Mouse (Mus musculus) embryonic facial prominence, embryonic 14.5 days (tissue): ENCODE measurements around the gene Slc16a3. TPM values are rescaled to one million over a fixed set of nuclear protein-coding genes. Genes with fewer than 3 reads are reported as not detected.

Experiments
- ATAC-seq: fragments of 200-750 bp; cut with Nextera tagmentation; 2 replicates; pipeline ENCODE4 v1.8.0; 2017; ENCODE audit warnings: low read depth, moderate number of reproducible peaks, moderate TSS enrichment
- DNase-seq: peaks from one replicate; pipeline ENCODE4 v3.0.0-alpha.2; 2015; ENCODE audit warnings: low spot score
- H3K27ac ChIP-seq: fragments of 300-500 bp; sonication (generic); replicated peaks from 2 replicates; pipeline ENCODE4 v1.5.1; 2014; ENCODE audit warnings: low read depth, mild to moderate bottlenecking, low read length, moderate library complexity
- H3K27me3 ChIP-seq: fragments of 300-500 bp; sonication (generic); replicated peaks from 2 replicates; pipeline ENCODE4 v1.6.1; 2014; ENCODE audit warnings: low read length; ENCODE audit not compliant: control insufficient read depth, insufficient read depth
- H3K36me3 ChIP-seq: fragments of 300-500 bp; sonication (generic); 2 replicates; pipeline ENCODE4 v1.6.1; 2014; ENCODE audit warnings: low read length, mixed read lengths; ENCODE audit not compliant: control insufficient read depth, insufficient read depth
- H3K4me1 ChIP-seq: fragments of 300-500 bp; sonication (generic); 2 replicates; pipeline ENCODE4 v1.6.1; 2014; ENCODE audit warnings: antibody characterized with exemption, low read length; ENCODE audit not compliant: control insufficient read depth, insufficient read depth
- H3K4me2 ChIP-seq: fragments of 300-500 bp; sonication (generic); 2 replicates; pipeline ENCODE4 v1.6.1; 2014; ENCODE audit warnings: low read depth, mild to moderate bottlenecking, low read length, moderate library complexity, mixed read lengths
- H3K4me3 ChIP-seq: fragments of 300-500 bp; sonication (generic); 2 replicates; pipeline ENCODE4 v1.5.1; 2014; ENCODE audit warnings: low read depth, mild to moderate bottlenecking, low read length
- H3K9ac ChIP-seq: fragments of 300-500 bp; sonication (generic); 2 replicates; pipeline ENCODE4 v1.6.1; 2014; ENCODE audit warnings: low read depth, mild to moderate bottlenecking, low read length, moderate library complexity, mixed read lengths
- H3K9me3 ChIP-seq: fragments of 300-500 bp; sonication (generic); 2 replicates; pipeline ENCODE4 v1.6.1; 2016; ENCODE audit warnings: low read length; ENCODE audit not compliant: control insufficient read depth
- WGBS: fragments of 180-500 bp; shearing (Covaris S2); extraction: QIAGEN DNeasy Blood & Tissue Kit; methylation state at CpG from one replicate; pipeline ENCODE4 v1.1.7; 2014; 5-methylcytosine and 5-hydroxymethylcytosine counted together
- polyA plus RNA-seq: library from polyadenylated mRNA; unstranded; fragments of >200 nt; fragmentation: Nextera tagmentation; extraction: Ambion mirVana; gene quantifications from 2 replicates; pipeline ENCODE4 v1.2.1, GENCODE M21; 2014

Slc16a3 gene
- polyA plus RNA-seq, 1 experiment from 2014 or later: 35.2 TPM

- H3K36me3 ChIP-seq: peaks cover 40% of the 10 kb centered on the region
- H3K27me3 ChIP-seq: no peaks in the 10 kb centered on the region
- ATAC-seq: no peak
These were observed 31.8 kb upstream of the Slc16a3 start for GRCm38 (mm10) chr11:120916477-120916876.

GRCm38 (mm10) chr11:120917756-120918155, 30.5 kb upstream of the Slc16a3 start:
- Histone ChIP-seq H3K9ac (no peak overlapping the region), H3K4me2 (no peak overlapping the region), H3K27ac (no peak overlapping the region), H3K36me3 (peaks cover 43% of the 10 kb centered on the region), H3K27me3 (no peaks in the 10 kb centered on the region), H3K4me3 (no peak overlapping the region), H3K4me1 (no peaks in the 10 kb centered on the region), H3K9me3 (no peaks in the 10 kb centered on the region)
- ATAC-seq (no peak), DNase-seq (no peak)
- 95% methylated on average over 5 of the region's 5 CpGs for WGBS

More at GRCm38 (mm10) chr11:120916477-120916876, 31.8 kb upstream of the Slc16a3 start:
- no peak for DNase-seq
- no peaks in the 10 kb centered on the region for H3K4me1 ChIP-seq
- H3K4me3 ChIP-seq: no peak overlapping the region
- no peaks in the 10 kb centered on the region for H3K9me3 ChIP-seq
- no peak overlapping the region for H3K4me2 ChIP-seq
- H3K27ac ChIP-seq: no peak overlapping the region
- no peak overlapping the region for H3K9ac ChIP-seq
- WGBS: 66% methylated on average over 3 of the region's 3 CpGs

- 90% methylated on average over 3 of the region's 3 CpGs for WGBS
These were observed 25.8 kb upstream of the Slc16a3 start for GRCm38 (mm10) chr11:120922528-120922927.

GRCm38 (mm10) chr11:120928468-120928867, 19.8 kb upstream of the Slc16a3 start:
- Histone ChIP-seq H3K9me3 (no peaks in the 10 kb centered on the region), H3K4me3 (no peak overlapping the region), H3K36me3 (peaks cover 12% of the 10 kb centered on the region; the same call in 1 of the 2 replicates), H3K4me2 (no peak overlapping the region), H3K27ac (no peak overlapping the region), H3K4me1 (peaks cover 4% of the 10 kb centered on the region; the same call in 1 of the 2 replicates), H3K9ac (no peak overlapping the region), H3K27me3 (no peaks in the 10 kb centered on the region)
- ATAC-seq (no peak), DNase-seq (no peak)
- WGBS: 87% methylated on average over 4 of the region's 4 CpGs

More at GRCm38 (mm10) chr11:120922528-120922927, 25.8 kb upstream of the Slc16a3 start:
- no peaks in the 10 kb centered on the region for H3K4me1 ChIP-seq
- H3K4me2 ChIP-seq: no peak overlapping the region
- no peaks in the 10 kb centered on the region for H3K27me3 ChIP-seq
- ATAC-seq: no peak
- peaks cover 49% of the 10 kb centered on the region for H3K36me3 ChIP-seq
- no peak for DNase-seq
- H3K27ac ChIP-seq: no peak overlapping the region
- no peak overlapping the region for H3K9ac ChIP-seq
- H3K4me3 ChIP-seq: no peak overlapping the region
- no peaks in the 10 kb centered on the region for H3K9me3 ChIP-seq

- no peaks in the 10 kb centered on the region for H3K36me3 ChIP-seq
- no peak for DNase-seq
- ATAC-seq: no peak
- H3K9ac ChIP-seq: no peak overlapping the region
- H3K4me3 ChIP-seq: no peak overlapping the region
- no peak overlapping the region for H3K27ac ChIP-seq
- H3K9me3 ChIP-seq: no peaks in the 10 kb centered on the region
- H3K4me1 ChIP-seq: peaks cover 4% of the 10 kb centered on the region; the same call in 1 of the 2 replicates
- 93% methylated on average over 4 of the region's 4 CpGs for WGBS
- no peak overlapping the region for H3K4me2 ChIP-seq
- H3K27me3 ChIP-seq: no peaks in the 10 kb centered on the region
These were observed 16.8 kb upstream of the Slc16a3 start for GRCm38 (mm10) chr11:120931479-120931878.

GRCm38 (mm10) chr11:120932564-120933398, 15.5 kb upstream of the Slc16a3 start, which contains the start of gene Ccdc57:
Gene Ccdc57 (minus strand): TSS chr11:120932872.
- H3K27me3 ChIP-seq: no peaks in the 10 kb centered on the region
- no peaks in the 10 kb centered on the region for H3K36me3 ChIP-seq
- no peaks in the 10 kb centered on the region for H3K9me3 ChIP-seq
- ATAC-seq (peak; percentile 94), DNase-seq (peak; percentile 93)
- peak within 1 kb of the TSS; percentile 77 for H3K4me2 ChIP-seq
- peak within 1 kb of the TSS; percentile 78 for H3K9ac ChIP-seq
- 9% methylated on average over 44 of the region's 44 CpGs for WGBS
- peak within 1 kb of the TSS; percentile 68 for H3K4me3 ChIP-seq
- H3K27ac ChIP-seq: no peak within 1 kb of the TSS
- H3K4me1 ChIP-seq: peaks cover 4% of the 10 kb centered on the region; the same call in 1 of the 2 replicates

- H3K4me3 ChIP-seq: no peak overlapping the region
- 97% methylated on average over 1 of the region's 1 CpGs for WGBS
- H3K27me3 ChIP-seq: no peaks in the 10 kb centered on the region
- H3K9me3 ChIP-seq: no peaks in the 10 kb centered on the region
- no peak overlapping the region for H3K27ac ChIP-seq
- no peak overlapping the region for H3K4me2 ChIP-seq
- H3K9ac ChIP-seq: no peak overlapping the region
- no peak for DNase-seq
- no peaks in the 10 kb centered on the region for H3K36me3 ChIP-seq
- ATAC-seq: no peak
- H3K4me1 ChIP-seq: peaks cover 2% of the 10 kb centered on the region; the same call in 1 of the 2 replicates
These were observed 10.3 kb upstream of the Slc16a3 start for GRCm38 (mm10) chr11:120937976-120938375.

GRCm38 (mm10) chr11:120938795-120939194, 9.5 kb upstream of the Slc16a3 start:
- WGBS: 50% methylated on average over 4 of the region's 4 CpGs
- Histone ChIP-seq H3K36me3 (no peaks in the 10 kb centered on the region), H3K27me3 (no peaks in the 10 kb centered on the region), H3K27ac (no peak overlapping the region), H3K4me3 (no peak overlapping the region), H3K4me1 (no peaks in the 10 kb centered on the region), H3K4me2 (no peak overlapping the region), H3K9me3 (no peaks in the 10 kb centered on the region), H3K9ac (no peak overlapping the region)
- no peak for DNase-seq
- ATAC-seq: no peak
